18 mouse cellular contexts compared by ENCODE assay signal in the genomic region with DNA sequence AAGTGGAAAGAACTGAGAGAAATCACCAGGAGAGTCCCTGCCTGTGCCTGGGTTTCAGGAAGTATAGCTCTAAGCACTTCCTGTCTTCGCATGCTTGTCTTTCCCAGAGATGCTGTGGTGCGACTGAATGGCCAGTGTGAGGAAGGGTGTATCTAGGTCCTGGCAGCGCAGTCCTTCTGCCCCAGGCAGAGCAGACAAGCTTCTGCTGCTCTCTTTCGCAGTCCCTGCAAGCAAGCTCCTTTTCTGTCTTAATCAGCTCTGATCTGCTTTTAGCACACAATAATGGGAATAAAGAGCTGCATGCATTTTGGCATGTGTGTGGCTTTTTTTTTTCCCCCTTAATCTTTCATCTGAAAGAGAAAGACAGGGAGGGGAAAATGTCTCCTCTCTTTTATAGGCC.
DNase-seq lines count a peak whose midpoint lies in the region; ATAC-seq and TF ChIP-seq lines count a peak whose summit lies in the region.
"Had no signal": no experiment of that assay in that cellular context is flagged by ENCODE, and none has a peak within 500 bp of the region (broad histone marks: within the 10 kb centered on the region; RNA-seq: fewer than 3 reads in every experiment).

No protein-coding gene starts in this region.

- peaks cover 23% of the 10 kb centered on the region for H3K4me1 ChIP-seq in forebrain, embryonic 14.5 days (ENCODE audit: control insufficient read depth, insufficient read depth, low read length)
- peaks cover 11% of the 10 kb centered on the region for H3K4me1 ChIP-seq in midbrain, embryonic 12.5 days
- no peaks in the 10 kb centered on the region for H3K4me1 ChIP-seq in intestine, embryonic 15.5 days (replicated peaks)
- H3K4me1 ChIP-seq: heart, embryonic 12.5 days; limb, embryonic 12.5 days; megakaryocyte, embryonic 14.5 days had no signal

- TF ChIP-seq CTCF in layer of hippocampus, adult 2 months (conservative IDR thresholded peaks at IDR 0.05), result no peak

- 6% methylated on average over 4 of the region's 4 CpGs for WGBS in forebrain, embryonic 14.5 days
- 13% methylated on average over 4 of the region's 4 CpGs for WGBS in midbrain, embryonic 12.5 days
- WGBS in intestine, embryonic 15.5 days, result 68% methylated on average over 4 of the region's 4 CpGs

- H3K4me2 ChIP-seq in forebrain, embryonic 14.5 days (ENCODE audit: low read length), result no peak overlapping the region
- no peak overlapping the region for H3K4me2 ChIP-seq in midbrain, embryonic 12.5 days (replicated peaks)
- H3K4me2 ChIP-seq in intestine, embryonic 15.5 days (replicated peaks), result no peak overlapping the region
- H3K4me2 ChIP-seq: heart, embryonic 12.5 days; limb, embryonic 12.5 days had no signal

- H3K27ac ChIP-seq in layer of hippocampus, adult 2 months, result peak overlapping the region; percentile 16
- peak overlapping the region; percentile 82 for H3K27ac ChIP-seq in forebrain, embryonic 14.5 days (ENCODE audit: low read depth, low read length)
- peak overlapping the region; percentile 22 for H3K27ac ChIP-seq in midbrain, embryonic 12.5 days (replicated peaks)
- H3K27ac ChIP-seq in intestine, embryonic 15.5 days, result no peak overlapping the region
- H3K27ac ChIP-seq: kidney, postnatal 0 days; left cerebral cortex, adult 2 months; limb, embryonic 12.5 days; liver, embryonic 14.5 days; stomach, postnatal 0 days had no signal

- no peak for DNase-seq in layer of hippocampus, adult 2 months (ENCODE audit: low spot score in 2 of 2)
- no peak for DNase-seq in layer of hippocampus, postnatal 36 days
- DNase-seq in forebrain, embryonic 14.5 days (ENCODE audit: low spot score), result peak; percentile 70
- no peak for DNase-seq in adrenal gland, adult 2 months
- no peak for DNase-seq in kidney, adult 11 months
- DNase-seq: adrenal gland, postnatal 36 days had no signal

- no peaks in the 10 kb centered on the region for H3K9me3 ChIP-seq in forebrain, embryonic 14.5 days (replicated peaks; ENCODE audit: control insufficient read depth, low read length)
- H3K9me3 ChIP-seq in midbrain, embryonic 12.5 days, result no peaks in the 10 kb centered on the region
- no peaks in the 10 kb centered on the region for H3K9me3 ChIP-seq in intestine, embryonic 15.5 days
- H3K9me3 ChIP-seq: heart, embryonic 12.5 days; limb, embryonic 12.5 days; megakaryocyte, embryonic 14.5 days had no signal

- H3K27me3 ChIP-seq in forebrain, embryonic 14.5 days (replicated peaks; ENCODE audit: control insufficient read depth, insufficient read depth, low read length), result no peaks in the 10 kb centered on the region
- H3K27me3 ChIP-seq in midbrain, embryonic 12.5 days, result no peaks in the 10 kb centered on the region; the same call in 1 of the 2 replicates
- no peaks in the 10 kb centered on the region for H3K27me3 ChIP-seq in intestine, embryonic 15.5 days (replicated peaks)
- H3K27me3 ChIP-seq: heart, embryonic 12.5 days; limb, embryonic 12.5 days; megakaryocyte, embryonic 14.5 days had no signal

- ATAC-seq in common myeloid progenitor, adult 5-6 weeks (replicated peaks; ENCODE audit: low read depth, poor library complexity, severe bottlenecking), result 0 out of 2 replicates have a peak, but pooled peaks have one; percentile 29
- ATAC-seq in forebrain, embryonic 14.5 days, result peak; percentile 67; the same call in 1 of the 2 replicates
- ATAC-seq in midbrain, embryonic 12.5 days (ENCODE audit: low FRiP score, low read depth), result peak; percentile 78
- no peak for ATAC-seq in intestine, embryonic 15.5 days
- ATAC-seq: intestine, embryonic 16.5 days had no signal

- H3K4me3 ChIP-seq in layer of hippocampus, adult 2 months, result no peak overlapping the region
- no peak overlapping the region for H3K4me3 ChIP-seq in forebrain, embryonic 14.5 days (ENCODE audit: low read depth, low read length)
- H3K4me3 ChIP-seq in midbrain, embryonic 12.5 days, result no peak overlapping the region
- no peak overlapping the region for H3K4me3 ChIP-seq in intestine, embryonic 15.5 days (replicated peaks)
- H3K4me3 ChIP-seq: erythroblast, embryonic 14.5 days; heart, embryonic 12.5 days; left cerebral cortex, adult 2 months; limb, embryonic 12.5 days; megakaryocyte, embryonic 14.5 days had no signal

- no peaks in the 10 kb centered on the region for H3K36me3 ChIP-seq in forebrain, embryonic 14.5 days (ENCODE audit: control insufficient read depth, insufficient read depth, low read length)
- H3K36me3 ChIP-seq in midbrain, embryonic 12.5 days, result no peaks in the 10 kb centered on the region
- no peaks in the 10 kb centered on the region for H3K36me3 ChIP-seq in intestine, embryonic 15.5 days
- H3K36me3 ChIP-seq: heart, embryonic 12.5 days; limb, embryonic 12.5 days had no signal

- no peak overlapping the region for H3K9ac ChIP-seq in forebrain, embryonic 14.5 days (ENCODE audit: low read length)
- no peak overlapping the region; the same call in 1 of the 2 replicates for H3K9ac ChIP-seq in midbrain, embryonic 12.5 days (replicated peaks)
- H3K9ac ChIP-seq in intestine, embryonic 15.5 days, result no peak overlapping the region
- H3K9ac ChIP-seq: heart, embryonic 12.5 days; limb, embryonic 12.5 days; liver, embryonic 14.5 days had no signal
